Mouse (Mus musculus) CD8-positive naive resting alpha-beta T cell, adult 2 months (primary cell): ENCODE measurements around the gene Ss18l1.

Experiments
- DNase-seq, 2 experiments: peaks; one replicate each; pipeline ENCODE4 v3.0.0; 2022; ENCODE audit warnings: low read depth in 2 of 2, low spot score in 2 of 2

The Ss18l1 gene

DNA sequence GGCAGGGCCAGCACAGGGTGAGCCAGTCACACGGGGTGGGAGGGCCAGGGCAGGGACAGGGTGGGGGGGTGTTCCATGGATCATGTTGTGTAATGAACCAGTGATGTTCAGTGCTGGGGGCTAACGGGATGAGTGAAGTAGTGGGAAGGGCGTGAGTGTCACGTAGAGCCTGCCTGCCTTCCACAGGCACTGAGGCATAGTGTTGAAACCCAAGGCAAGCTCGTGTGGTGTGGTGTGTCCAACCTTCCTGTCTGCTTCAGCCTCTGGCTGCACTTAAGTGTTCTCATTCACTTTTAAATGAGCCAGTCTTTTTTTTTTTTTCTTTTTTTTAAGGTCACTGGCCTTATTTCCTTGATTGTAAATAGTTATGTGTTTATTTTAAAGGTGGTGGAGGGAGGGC lies 7.6 kb upstream of the Ss18l1 start:
- no peak for DNase-seq

DNA sequence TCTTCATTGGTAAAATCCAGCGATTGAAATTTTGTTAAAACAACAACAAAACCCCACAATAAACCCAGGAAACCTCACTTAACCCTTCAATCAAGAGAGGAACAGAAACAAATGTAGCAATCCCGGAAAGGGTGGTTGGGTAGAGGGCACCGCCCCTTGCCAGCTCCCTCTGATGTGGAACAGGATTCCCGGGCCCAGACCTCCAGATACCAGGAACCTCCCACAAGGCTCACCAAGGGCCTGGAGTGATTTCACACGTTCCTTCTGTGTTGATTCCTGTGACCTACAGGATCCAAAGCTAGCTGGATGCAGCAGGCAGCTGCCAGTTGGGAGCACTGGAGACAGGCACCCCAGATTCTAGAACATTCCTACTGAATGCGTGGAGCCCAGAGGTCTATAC lies 1.9 kb upstream of the Ss18l1 start:
- no peak for DNase-seq

DNA sequence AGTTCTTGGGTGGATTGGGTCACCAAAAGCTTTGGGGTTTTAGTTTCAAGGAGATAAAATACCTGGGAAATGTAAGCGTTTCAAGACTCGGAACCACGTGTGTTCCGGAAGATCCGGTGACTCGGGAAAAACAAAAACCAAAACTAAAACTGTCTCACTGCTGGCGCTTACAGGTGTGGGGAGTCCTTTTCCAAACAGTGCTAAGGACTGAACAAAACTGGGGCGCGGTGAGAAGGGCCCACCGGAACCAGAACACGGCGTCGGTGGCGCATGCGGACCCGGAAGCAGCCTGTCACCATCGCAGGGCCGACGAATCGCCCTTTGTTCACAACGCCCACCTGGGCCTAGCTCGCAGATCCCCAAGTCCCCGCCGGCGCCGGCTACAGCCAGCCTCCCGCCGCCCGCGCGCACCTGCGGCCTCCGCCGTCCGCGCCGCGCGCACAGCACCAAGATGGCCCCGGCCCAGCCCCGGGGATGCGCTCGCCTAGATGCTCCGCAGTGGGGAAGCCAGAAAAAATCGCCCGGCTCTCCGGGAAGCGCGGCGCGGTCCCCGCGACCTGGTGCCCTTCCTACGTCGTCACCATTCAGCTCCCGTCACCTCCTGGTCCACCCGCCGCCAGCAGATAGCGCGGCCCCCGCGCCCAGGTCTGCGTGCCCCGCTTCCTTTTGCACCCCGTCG lies 593 bp upstream of the Ss18l1 start:
- peak; percentile 21 to 25 for DNase-seq

DNA sequence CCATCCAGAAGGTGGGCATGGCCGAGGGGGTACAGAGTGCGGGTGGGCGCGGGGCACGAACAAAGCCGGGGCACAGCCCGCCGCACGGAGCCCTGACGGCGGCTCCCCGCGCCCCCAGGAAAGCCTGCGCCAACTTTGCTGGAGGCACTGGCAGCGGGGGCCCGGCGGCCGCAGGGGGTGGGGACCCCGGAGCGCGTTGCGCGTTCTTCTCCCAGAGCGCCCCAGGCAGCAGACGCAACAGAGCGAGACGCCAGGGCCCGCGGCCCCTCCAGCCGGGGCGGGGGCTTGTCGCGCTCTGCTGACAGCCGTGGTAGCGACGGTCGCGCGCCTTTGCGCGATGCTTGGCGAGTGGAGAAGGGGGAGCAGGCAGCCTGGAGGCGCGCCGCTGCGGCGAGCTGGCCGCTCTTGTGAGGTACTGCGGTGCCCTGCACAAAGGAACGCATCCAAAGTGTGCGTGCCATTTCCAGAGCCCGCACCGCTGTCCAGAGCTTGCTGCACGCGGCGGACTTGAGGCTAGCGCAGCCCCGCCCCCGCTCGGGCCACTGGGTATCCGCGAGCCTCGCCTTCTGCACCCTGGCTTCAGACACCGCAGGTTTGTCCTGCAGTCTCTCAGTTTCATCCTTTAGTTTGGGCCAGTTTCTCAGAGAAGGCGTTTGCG lies 678 bp downstream of the Ss18l1 start:
- DNase-seq, result peak in 1 of 2 experiments; percentile 32

DNA sequence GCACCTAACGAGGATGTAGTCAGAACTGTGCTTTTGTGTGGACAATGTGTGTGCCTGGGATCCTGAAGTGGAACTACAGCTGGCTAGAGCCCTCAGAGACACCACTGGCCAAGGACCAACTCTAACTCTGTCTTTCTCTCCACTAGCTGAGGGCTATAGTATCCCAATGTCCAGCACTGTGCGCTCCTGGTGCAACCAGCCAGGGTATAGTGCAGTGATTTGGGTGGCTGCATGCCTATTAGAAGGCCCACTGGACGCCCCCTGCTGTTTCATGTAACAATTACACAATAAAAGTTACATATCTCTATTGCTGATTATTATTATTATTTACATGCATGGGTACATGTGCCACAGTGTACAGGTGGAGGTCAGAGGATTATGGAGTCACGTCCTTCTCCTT lies 3.0 kb downstream of the Ss18l1 start:
- DNase-seq, result peak; percentile 48 to 66

DNA sequence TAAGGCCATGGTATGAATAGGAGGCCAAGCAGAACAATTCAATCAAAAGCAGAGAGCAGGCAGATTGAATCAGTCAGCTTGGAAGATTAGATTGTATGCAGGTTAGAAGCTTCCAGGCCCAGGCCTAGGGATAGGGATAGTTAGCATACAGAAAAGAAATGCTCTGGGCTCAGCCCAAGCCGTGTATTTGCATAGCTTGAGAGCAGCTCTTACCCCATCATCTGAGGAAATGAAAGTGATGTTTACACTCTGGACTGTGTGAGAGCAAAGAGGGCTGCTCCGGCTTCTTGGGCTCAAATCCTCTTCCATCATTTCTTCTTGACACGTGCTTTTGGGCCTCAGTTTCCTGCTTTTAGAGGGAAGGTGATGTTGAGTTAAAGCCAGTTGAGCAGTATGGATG lies 5.3 kb downstream of the Ss18l1 start:
- no peak for DNase-seq

DNA sequence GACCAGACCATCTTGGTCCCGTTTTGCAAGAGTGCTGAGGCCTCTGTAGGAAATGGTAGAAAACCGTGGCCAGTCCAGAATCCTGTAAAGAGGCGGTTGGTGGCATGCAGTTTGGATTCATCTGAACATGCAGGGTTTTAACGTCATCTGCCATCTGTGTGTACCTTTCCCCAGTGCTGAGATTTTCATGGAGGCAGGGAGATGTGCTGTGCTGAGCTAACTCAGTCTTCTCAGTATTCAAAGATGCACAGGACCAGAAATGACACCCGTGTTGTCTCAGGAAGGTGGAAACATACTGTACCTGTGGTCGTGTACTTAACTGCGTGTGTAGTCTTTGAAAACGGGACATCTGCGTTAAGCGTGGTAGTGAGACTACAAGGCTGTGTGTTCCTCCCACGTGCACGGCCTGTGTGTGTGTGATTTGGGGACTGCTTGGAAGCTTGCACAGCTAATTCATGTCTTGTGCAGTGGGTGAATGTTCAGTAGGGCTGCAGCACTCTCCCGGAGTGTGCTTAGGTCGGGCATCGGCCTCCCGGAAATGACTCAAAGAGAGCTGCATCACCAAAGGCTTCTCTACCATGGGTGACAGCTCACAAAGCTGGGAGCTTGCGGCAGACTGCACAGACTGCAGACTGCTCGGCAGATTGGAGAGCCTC lies 5.8 kb downstream of the Ss18l1 start:
- DNase-seq, result no peak

DNA sequence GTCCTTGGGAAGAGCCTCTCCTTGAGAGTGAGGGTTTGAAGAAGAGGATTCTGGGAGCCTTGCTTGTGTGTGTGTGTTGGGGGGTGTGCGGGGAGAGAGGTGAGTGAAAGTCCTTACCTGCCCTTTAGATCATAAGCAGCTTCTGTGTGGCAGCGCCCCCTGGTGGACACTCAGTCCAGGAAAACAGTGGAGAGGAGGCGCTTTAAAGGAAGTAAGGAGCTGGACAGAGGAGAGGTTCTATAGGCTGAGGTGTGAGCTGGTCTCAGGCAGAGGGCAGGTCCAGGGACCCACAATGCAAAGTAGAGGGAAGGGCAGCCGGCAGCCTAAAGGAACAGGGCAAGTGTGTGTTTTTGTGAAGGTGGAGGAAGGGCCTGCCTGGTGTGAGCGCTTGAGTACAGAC lies 8.7 kb downstream of the Ss18l1 start:
- peak; percentile 81 to 84 for DNase-seq

DNA sequence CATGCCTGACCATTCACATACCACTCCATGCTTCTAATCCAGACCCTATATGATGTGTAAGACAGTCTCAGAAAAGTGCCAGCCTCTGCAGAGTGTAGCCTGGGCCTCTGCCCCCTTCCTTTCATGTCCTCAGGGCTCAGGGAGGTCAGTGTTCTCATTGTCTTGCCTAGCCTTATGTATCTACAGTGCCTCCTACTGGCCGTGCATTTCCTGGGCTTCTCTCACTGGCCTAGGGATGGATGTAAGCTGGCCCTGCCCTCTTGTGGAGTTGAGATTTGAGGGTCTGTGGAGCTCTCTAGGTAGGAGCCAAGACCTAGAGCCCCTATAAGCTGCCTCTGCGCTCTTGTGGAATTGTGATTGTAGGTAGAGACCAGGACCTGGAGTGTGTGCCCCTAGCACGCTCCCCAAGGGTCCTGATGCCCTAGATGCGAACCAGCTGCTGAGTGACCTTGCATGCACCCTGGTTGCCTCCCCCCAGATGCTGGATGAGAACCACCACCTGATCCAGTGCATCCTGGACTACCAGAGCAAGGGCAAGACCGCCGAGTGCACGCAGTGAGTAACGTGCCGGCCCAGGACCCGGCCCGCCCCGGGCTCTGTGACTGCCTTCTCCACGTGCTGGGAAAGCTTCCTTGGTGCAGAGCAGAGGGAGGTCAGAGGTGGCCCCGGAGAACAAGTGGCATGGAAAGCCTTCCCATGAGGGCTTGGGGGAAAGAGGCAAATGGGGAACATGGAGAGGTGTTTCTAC lies 9.9 kb downstream of the Ss18l1 start:
- DNase-seq, result no peak

DNA sequence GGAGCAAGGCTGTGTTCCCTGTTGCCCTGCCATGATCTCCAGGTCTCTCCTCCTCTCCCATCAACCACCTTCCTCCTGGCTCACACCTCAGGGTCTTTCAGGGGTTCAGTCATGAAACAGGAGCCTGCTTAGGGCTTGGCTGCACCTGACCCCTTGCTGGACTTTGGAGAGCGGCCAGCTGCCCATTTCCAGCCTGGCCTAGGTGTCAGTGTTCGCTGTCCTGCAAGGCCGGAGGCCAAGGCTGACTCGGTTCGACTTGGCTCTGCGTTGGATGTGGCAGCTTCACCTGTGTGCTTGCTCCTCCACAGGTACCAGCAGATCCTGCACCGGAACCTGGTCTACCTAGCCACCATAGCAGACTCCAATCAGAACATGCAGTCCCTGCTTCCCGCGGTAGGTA lies 10.7 kb downstream of the Ss18l1 start:
- no peak for DNase-seq

DNA sequence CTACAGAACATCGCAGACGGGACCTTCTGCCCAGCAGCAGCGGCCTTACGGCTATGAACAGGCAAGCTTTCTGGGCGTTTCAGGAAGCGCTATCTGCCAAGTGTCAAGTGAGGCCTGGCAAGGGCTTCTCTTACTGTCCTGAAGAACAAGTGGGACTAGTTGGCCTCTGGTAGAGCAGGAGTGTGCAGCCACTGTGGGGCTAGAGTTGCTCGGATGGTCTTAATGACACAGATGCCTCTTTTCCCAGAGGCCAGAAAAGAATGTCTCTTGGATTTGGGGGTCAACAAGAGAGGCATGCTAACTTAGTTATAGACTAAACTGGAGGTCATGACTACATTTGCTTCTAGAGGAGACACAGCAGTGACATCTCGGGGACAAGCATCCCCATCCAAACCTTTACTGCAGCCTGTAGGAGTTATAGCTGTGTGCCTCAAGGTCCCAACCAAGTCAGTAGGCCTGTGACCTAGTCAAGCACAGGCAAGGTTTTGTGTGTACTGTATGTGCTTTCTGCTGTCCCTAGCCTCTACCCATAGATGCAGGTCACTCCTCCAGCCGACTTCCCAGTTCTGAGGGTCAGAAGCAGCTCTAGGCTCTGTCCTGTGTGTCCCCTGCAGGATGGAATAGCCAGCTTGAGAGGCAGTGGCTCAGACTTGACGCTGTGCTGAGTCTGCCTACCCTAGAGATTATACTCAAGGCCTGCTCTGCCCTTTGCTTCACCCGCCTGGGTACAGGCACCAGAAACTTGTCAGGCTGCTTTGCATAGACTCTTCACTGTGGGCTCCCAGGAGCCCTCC lies 21.2 kb downstream of the Ss18l1 start:
- DNase-seq, result no peak

DNA sequence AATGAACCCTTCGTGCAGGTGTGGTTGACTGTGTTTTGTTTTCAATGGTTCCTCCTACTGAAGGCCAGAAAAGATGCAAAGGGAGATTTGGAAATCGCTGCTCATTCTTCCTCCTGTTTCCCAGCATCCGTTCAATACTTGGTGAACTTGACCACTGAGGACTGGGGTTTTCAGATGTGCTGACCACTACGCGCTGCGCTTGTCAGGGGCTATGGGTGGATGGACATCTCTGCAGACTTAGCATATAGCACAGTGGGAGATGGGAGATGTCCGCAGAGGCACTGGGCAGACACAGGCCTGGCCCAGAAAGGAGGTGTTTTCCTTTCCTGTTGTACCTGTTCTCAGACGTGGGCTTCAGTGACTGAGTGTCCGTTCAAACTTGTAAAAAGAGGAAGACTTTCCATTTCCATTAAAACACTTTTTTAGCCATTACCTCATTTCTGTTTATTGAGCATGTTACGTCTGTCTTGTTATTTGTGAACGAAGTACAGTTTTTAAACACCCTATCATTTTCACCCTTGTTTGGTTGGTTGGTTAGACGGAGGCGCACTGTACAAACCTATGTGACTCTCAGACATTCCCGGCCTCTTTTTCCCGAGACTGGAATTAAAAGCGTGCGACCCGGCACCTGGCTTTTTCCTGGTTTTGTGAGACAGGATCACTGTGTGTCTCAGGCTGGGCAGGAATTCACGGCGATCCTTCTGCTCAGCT lies 27.6 kb downstream of the Ss18l1 start:
- no peak for DNase-seq

DNA sequence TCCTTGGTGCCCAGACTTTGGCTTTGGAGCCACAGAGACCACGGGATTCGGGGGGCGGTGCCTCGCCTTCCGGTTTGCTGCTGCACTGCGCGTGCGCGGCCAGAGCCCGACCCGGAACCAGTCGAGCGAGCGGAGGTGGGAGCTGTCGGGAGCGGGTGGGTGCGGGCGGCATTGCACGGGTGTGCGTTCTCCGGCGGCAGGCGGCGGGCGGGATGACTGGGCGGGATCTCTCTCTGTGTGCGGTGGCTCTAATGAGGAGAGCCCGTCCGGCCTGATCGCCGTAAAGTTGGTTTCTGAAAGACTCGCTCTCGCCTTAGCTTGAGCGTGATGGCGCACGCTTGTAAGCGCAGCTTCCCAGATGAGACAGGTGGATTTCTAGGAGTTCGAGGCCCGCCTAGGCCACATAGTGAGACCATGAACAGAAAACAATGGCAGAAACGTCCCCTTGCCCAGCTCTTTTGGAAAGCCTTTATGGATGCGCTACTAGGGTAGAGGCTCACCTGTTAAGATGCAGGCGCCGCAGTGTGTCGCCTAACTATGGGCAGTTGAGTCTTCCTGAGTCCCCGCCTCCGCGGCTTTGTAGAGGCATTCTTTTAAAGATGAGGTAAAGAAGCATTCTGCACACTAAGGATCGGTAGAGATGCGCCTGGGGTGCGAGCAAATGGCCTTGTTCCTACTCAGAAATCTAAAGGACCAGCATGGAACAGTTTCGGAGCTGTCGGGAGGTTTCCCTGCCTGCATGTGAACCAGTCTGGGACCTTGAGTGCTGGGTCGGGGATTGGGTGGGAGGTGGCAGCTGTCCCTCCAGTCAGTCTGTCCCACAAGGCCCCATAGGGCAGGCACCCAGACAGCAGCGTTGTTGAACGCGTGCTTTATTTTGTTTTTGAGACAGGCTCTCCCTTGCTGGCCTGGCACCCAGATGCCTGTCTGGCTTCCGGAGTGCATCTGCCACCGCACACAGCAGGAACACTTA lies 28.5 kb downstream of the Ss18l1 start, which contains the start of gene Mtg2:
Mtg2 (plus strand) TSS at position 108 of the 973 bp plus-strand sequence.
- peak; percentile 89 to 92 for DNase-seq

DNA sequence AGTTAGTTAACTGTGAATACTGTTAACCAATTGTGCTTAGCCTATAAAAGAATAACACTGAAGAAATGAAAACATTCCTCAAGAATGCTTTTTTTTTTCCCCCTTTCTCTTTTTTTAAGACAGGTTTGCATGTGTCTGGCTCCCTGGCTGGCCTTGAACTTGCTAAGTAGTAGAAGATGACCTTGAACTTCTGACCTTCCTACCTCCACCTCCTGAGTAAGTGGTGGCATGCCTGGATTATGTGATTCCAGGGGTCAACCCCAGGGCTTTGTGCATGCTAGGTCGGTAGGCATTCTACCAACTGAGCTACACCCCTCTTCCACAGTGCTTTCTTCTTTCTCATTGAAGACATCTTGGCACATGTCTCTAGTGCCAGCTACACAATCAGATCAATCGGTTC lies 29.4 kb downstream of the Ss18l1 start:
- no peak for DNase-seq

DNA sequence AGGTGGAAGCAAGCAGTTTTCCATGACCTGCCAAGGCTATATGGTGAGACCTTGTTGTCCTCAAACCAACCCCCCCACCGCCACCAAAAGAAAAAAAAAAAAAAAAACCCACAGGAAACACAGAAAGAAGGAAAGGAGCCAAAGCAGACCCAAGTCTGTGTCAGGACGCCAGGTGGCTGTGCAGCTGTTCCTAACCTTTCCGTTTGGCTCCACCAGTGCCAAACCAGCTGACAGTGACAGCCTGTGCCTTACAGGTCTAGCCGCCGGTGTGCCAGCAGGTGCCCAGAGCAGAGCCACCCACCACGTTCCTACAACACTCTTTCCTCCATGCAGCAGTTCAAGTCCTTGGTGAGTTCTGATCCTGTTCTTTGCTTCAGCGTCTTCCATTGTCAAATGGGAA lies 30.6 kb downstream of the Ss18l1 start:
- no peak for DNase-seq

DNA sequence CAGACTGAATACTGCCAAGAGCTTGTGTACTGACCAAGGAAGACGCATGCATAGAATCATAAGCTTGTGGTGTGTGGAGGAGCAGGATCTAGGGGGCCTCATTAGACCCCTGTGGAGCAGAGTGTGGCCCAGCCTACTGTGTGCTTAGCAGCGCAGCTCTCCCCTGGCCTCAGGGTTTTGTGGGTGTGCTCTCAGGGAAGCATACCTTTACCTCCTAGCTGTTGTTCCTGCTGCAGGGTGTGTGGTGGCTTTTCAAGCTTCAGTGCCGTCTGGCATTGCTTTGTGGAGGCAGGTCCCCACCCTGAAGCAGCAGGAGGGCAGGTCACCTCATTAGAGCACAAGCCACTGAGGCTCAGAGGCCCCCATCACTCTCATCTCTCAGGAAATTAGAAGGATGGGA lies 35.3 kb downstream of the Ss18l1 start:
- no peak for DNase-seq

DNA sequence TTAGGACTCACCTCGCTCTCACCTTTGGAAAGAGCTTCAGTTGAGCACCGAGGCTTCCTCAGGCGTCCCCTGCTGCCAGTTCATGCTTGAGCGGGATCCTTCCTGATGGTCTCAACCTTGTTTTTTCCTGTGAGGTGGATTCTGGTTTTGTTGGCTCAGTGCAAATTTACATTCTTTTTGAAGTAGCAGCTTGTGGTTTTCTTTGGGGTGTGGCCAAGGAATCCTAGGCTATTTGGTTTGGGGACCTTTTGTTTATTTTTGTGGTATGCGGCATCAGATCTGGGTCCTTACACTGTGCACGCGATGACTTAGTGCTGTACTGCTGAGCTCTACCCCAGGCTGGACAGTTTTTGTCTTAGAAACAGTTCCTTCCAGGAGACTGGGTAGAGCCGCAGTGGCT lies 38.4 kb downstream of the Ss18l1 start:
- DNase-seq, result no peak

DNA sequence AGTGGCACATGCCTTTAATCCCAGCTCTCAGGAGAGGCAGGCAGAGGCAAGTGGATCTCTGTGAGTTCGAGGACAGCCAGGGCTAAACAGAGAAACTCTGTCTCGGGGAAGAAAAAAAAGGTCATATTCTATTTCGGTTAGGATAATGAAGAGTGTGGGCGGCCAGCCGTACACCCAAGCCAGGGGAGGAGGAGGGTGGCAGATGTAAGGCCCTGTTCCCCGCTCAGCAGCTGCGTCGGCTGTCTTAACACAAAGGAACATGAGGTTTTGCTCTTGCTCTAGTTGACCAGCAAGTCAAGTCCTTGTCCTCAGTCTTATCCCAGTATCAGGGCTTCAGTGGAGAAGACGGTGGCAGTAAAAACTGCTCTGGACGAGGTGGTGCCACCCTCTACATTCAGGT lies 40.8 kb downstream of the Ss18l1 start:
- no peak for DNase-seq

DNA sequence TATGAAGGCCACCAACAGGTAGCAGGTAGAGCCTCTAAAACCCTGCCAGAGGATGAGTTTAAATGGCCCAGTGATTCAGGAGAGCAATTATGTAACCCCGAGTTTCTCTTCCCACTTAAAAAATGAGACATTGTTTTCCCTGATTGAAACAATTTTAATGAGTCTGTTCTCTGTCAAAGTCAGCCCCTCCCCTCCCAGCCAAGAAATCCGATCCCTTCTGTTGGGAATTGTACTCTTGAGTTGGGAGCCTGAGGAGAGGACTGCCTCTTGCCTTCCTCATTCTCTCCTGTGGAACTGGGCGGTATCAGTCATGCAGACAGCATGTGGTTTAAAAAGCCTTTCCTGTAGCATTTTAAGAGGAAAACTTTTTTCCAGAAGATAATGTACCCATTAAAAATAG lies 42.3 kb downstream of the Ss18l1 start:
- no peak for DNase-seq
